Mouse (Mus musculus): ENCODE results near the gene Gpr152. TPM values are rescaled to one million over a fixed set of nuclear protein-coding genes. Genes with fewer than 3 reads are reported as not detected.

Gpr152 gene
- polyA plus RNA-seq, 1 experiment = 0.05 TPM

GRCm38 (mm10) chr19:4191528-4192250 is 52.1 kb downstream of the Gpr152 start, which contains the start of gene Ppp1ca:
Ppp1ca (plus strand) TSS chr19:4192065.
- peaks cover 10% of the 10 kb centered on the region for H3K4me1 ChIP-seq (ENCODE audit: control insufficient read depth, insufficient read depth, low read length)
- peak within 1 kb of the TSS; percentile 93 for H3K4me3 ChIP-seq (replicated peaks; ENCODE audit: extremely low read depth, low read depth, low read length)
- WGBS = 2% methylated on average over 45 of the region's 47 CpGs
- TF ChIP-seq CTCF (IDR thresholded peaks at IDR 0.05; ENCODE audit: insufficient read depth, low read length) (peak; percentile 34; the same call in 1 of the 2 replicates), POLR2A (IDR thresholded peaks at IDR 0.05; ENCODE audit: borderline replicate concordance, extremely low read depth, low read depth, low read length) (peak; percentile 86; the same call in 1 of the 2 replicates)
- peak; percentile 92 for DNase-seq

DNA sequence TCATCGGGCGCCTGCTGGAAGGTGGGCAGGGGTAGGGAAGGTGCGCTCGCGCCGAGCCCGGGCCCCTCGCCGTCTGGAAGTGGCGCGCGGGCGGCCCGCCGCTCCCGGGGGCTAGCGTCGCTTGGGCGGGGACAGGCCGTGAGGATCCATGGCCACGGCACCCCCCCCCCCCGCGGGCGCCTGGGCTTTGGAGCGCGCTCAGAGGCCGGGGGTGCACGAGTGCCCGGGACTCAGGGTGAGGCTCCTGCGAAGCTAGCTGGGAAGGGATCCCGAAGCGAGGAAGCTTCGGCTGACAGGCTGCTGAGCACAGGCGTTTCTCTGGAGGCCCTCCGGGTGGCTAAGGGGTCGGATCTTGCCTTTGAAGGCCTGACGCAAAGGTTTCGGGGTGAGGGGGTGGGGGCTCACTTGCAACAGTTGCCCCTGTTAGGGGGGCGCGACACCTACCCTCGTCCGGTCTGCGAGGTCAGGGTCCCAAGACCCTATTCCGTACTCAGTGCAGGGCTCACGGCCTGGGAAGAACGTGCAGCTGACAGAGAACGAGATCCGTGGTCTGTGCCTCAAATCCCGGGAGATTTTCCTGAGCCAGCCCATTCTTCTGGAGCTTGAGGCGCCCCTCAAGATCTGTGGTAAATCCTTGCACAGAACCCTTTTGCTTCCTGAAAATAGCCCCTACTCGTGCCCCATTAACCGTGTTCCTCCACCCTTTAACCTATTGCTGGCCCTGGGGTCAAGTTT is 52.8 kb downstream of the Gpr152 start:
- no peak for DNase-seq
- peak overlapping the region; percentile 93 for H3K4me3 ChIP-seq (replicated peaks; ENCODE audit: extremely low read depth, low read depth, low read length)
- TF ChIP-seq CTCF (IDR thresholded peaks at IDR 0.05; ENCODE audit: insufficient read depth, low read length) (no peak), POLR2A (IDR thresholded peaks at IDR 0.05; ENCODE audit: borderline replicate concordance, extremely low read depth, low read depth, low read length) (no peak)
- peaks cover 10% of the 10 kb centered on the region for H3K4me1 ChIP-seq (ENCODE audit: control insufficient read depth, insufficient read depth, low read length)
- under 1% methylated on average over 52 of the region's 52 CpGs for WGBS

DNA sequence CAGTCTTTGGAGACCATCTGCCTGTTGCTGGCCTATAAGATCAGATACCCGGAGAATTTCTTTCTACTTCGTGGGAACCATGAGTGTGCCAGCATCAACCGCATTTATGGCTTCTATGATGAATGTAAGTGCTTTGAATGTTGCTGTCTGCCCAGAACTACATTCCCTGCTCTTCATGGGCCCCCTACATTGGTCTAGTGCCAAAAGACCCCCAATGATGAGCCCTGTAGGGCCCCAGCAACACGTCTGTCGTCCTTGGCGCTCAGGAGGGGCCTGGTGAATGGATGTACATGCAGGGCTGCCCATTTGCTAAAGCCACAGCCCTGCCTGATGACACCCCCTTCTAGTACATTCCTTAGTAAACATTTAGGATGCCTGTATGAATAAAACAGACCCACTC is 53.5 kb downstream of the Gpr152 start:
- Histone ChIP-seq H3K4me1 (ENCODE audit: control insufficient read depth, insufficient read depth, low read length) (peaks cover 10% of the 10 kb centered on the region), H3K4me3 (replicated peaks; ENCODE audit: extremely low read depth, low read depth, low read length) (peak overlapping the region; percentile 93)
- no peak for DNase-seq
- 37% methylated on average over 6 of the region's 6 CpGs for WGBS
- TF ChIP-seq POLR2A (IDR thresholded peaks at IDR 0.05; ENCODE audit: borderline replicate concordance, extremely low read depth, low read depth, low read length) (no peak), CTCF (IDR thresholded peaks at IDR 0.05; ENCODE audit: insufficient read depth, low read length) (no peak)

- H3K4me3 ChIP-seq (replicated peaks; ENCODE audit: extremely low read depth, low read depth, low read length) = no peak overlapping the region
- WGBS = 79% methylated on average over 8 of the region's 8 CpGs
- no peak for DNase-seq
- H3K4me1 ChIP-seq (ENCODE audit: control insufficient read depth, insufficient read depth, low read length) = peaks cover 10% of the 10 kb centered on the region
- TF ChIP-seq CTCF (IDR thresholded peaks at IDR 0.05; ENCODE audit: insufficient read depth, low read length) = no peak
- TF ChIP-seq POLR2A (IDR thresholded peaks at IDR 0.05; ENCODE audit: borderline replicate concordance, extremely low read depth, low read depth, low read length) = no peak
Measured at GRCm38 (mm10) chr19:4194021-4194724, 54.6 kb downstream of the Gpr152 start.

GRCm38 (mm10) chr19:4194776-4195650 is 55.4 kb downstream of the Gpr152 start:
- no peak for TF ChIP-seq POLR2A (IDR thresholded peaks at IDR 0.05; ENCODE audit: borderline replicate concordance, extremely low read depth, low read depth, low read length)
- no peak for TF ChIP-seq CTCF (IDR thresholded peaks at IDR 0.05; ENCODE audit: insufficient read depth, low read length)
- 71% methylated on average over 12 of the region's 12 CpGs for WGBS
- Histone ChIP-seq H3K4me1 (ENCODE audit: control insufficient read depth, insufficient read depth, low read length) (peaks cover 10% of the 10 kb centered on the region), H3K4me3 (replicated peaks; ENCODE audit: extremely low read depth, low read depth, low read length) (no peak overlapping the region)
- DNase-seq = no peak

Other genes starting within 250 kb of the Gpr152 start
- gene Tcirg1, start 232.7 kb upstream of the Gpr152 start, polyA plus RNA-seq (2012; rRNA removed) = 157 and 164 TPM in 2 replicates
- gene Ndufs8, start 227.0 kb upstream of the Gpr152 start, polyA plus RNA-seq (2012; rRNA removed) = 157 and 189 TPM in 2 replicates
- gene Aldh3b1, start 210.0 kb upstream of the Gpr152 start, polyA plus RNA-seq (2012; rRNA removed) = 71.9 and 85.0 TPM in 2 replicates
- 169 and 180 TPM in 2 replicates for gene Unc93b1, start 204.6 kb upstream of the Gpr152 start, polyA plus RNA-seq (2012; rRNA removed)
- gene Aldh3b3, start 181.1 kb upstream of the Gpr152 start, polyA plus RNA-seq (2012; rRNA removed) = 0.08 and 0.21 TPM in 2 replicates
- gene Aldh3b2, start 167.5 kb upstream of the Gpr152 start, polyA plus RNA-seq (2012; rRNA removed) = 2.0 and 21.7 TPM in 2 replicates
- 27.7 and 29.8 TPM in 2 replicates for gene Acy3, start 153.2 kb upstream of the Gpr152 start, polyA plus RNA-seq (2012; rRNA removed)
- 0.06 TPM in 1 of 2 replicates, not detected in the other for gene Tbx10, start 147.0 kb upstream of the Gpr152 start, polyA plus RNA-seq (2012; rRNA removed)
- gene Nudt8, start 139.2 kb upstream of the Gpr152 start, polyA plus RNA-seq (2012; rRNA removed) = 7.6 and 13.3 TPM in 2 replicates
- 1.7 and 1.8 TPM in 2 replicates for gene Gm49405, start 139.2 kb upstream of the Gpr152 start, polyA plus RNA-seq (2012; rRNA removed)
- 12.6 and 18.0 TPM in 2 replicates for gene Doc2g, start 136.5 kb upstream of the Gpr152 start, polyA plus RNA-seq (2012; rRNA removed)
- gene Ndufv1, start 127.0 kb upstream of the Gpr152 start, polyA plus RNA-seq (2012; rRNA removed) = 99.4 and 127 TPM in 2 replicates
- 480 and 656 TPM in 2 replicates for gene Gstp1, start 101.8 kb upstream of the Gpr152 start, polyA plus RNA-seq (2012; rRNA removed)
- 47.4 and 87.8 TPM in 2 replicates for gene Gstp2, start 93.8 kb upstream of the Gpr152 start, polyA plus RNA-seq (2012; rRNA removed)
- 14.4 and 15.9 TPM in 2 replicates for gene Gstp3, start 80.2 kb upstream of the Gpr152 start, polyA plus RNA-seq (2012; rRNA removed)
- 0.86 and 0.91 TPM in 2 replicates for gene Cabp2, start 58.2 kb upstream of the Gpr152 start, polyA plus RNA-seq (2012; rRNA removed)
- 200 and 245 TPM in 2 replicates for gene Cdk2ap2, start 42.6 kb upstream of the Gpr152 start, polyA plus RNA-seq (2012; rRNA removed)
- 152 and 163 TPM in 2 replicates for gene Pitpnm1, start 39.8 kb upstream of the Gpr152 start, polyA plus RNA-seq (2012; rRNA removed)
- 108 and 123 TPM in 2 replicates for gene Aip, start 13.9 kb upstream of the Gpr152 start, polyA plus RNA-seq (2012; rRNA removed)
- gene Cabp4, start 4.2 kb downstream of the Gpr152 start, polyA plus RNA-seq (2012; rRNA removed) = 0.08 TPM in 1 of 2 replicates, not detected in the other
- 260 and 262 TPM in 2 replicates for gene Coro1b, start 8.8 kb downstream of the Gpr152 start, polyA plus RNA-seq (2012; rRNA removed)
- gene Ptprcap, start 13.8 kb downstream of the Gpr152 start, polyA plus RNA-seq (2012; rRNA removed) = 55.0 and 75.4 TPM in 2 replicates
- gene Rps6kb2, start 23.6 kb downstream of the Gpr152 start, polyA plus RNA-seq (2012; rRNA removed) = 35.2 and 51.2 TPM in 2 replicates
- 7.9 and 14.4 TPM in 2 replicates for gene Carns1, start 35.7 kb downstream of the Gpr152 start, polyA plus RNA-seq (2012; rRNA removed)
- gene Tbc1d10c, start 51.5 kb downstream of the Gpr152 start, polyA plus RNA-seq (2012; rRNA removed) = 23.6 and 24.2 TPM in 2 replicates
- 373 and 384 TPM in 2 replicates for gene Ppp1ca, start 52.3 kb downstream of the Gpr152 start, polyA plus RNA-seq (2012; rRNA removed)
- gene Rad9a, start 61.9 kb downstream of the Gpr152 start, polyA plus RNA-seq (2012; rRNA removed) = 32.3 and 36.9 TPM in 2 replicates
- gene Clcf1, start 74.5 kb downstream of the Gpr152 start, polyA plus RNA-seq (2012; rRNA removed) = 34.0 and 42.0 TPM in 2 replicates
- not detected in 2 replicates for gene AC109138.7, start 74.6 kb downstream of the Gpr152 start, polyA plus RNA-seq (2012; rRNA removed)
- gene Pold4, start 92.1 kb downstream of the Gpr152 start, polyA plus RNA-seq (2012; rRNA removed) = 110 and 112 TPM in 2 replicates
- 82.3 and 98.0 TPM in 2 replicates for gene Ssh3, start 129.4 kb downstream of the Gpr152 start, polyA plus RNA-seq (2012; rRNA removed)
- gene Ankrd13d, start 143.3 kb downstream of the Gpr152 start, polyA plus RNA-seq (2012; rRNA removed) = 7.3 and 8.4 TPM in 2 replicates
- gene Grk2, start 166.4 kb downstream of the Gpr152 start, polyA plus RNA-seq (2012; rRNA removed) = 110 and 120 TPM in 2 replicates